Mouse (Mus musculus): Measurements from ENCODE around the gene Zfp1. TPM values are rescaled to one million over a fixed set of nuclear protein-coding genes. Genes with fewer than 3 reads are reported as not detected.

The Zfp1 gene
- total RNA-seq, 1 experiment: 18.7 TPM

- H3K27ac ChIP-seq (ENCODE audit: insufficient read depth, low read depth, low read length, poor library complexity, severe bottlenecking): no peak overlapping the region
- H3K9ac ChIP-seq (ENCODE audit: insufficient read depth, low read depth, low read length, poor library complexity, severe bottlenecking): no peak overlapping the region
- TF ChIP-seq HCFC1 (IDR thresholded peaks at IDR 0.05; ENCODE audit: borderline replicate concordance, insufficient read depth, low read length) (no peak), ZNF384 (IDR thresholded peaks at IDR 0.05; ENCODE audit: low read depth, low read length) (no peak), CHD2 (IDR thresholded peaks at IDR 0.05; ENCODE audit: low read depth, low read length) (no peak), MAFK (IDR thresholded peaks at IDR 0.05; ENCODE audit: insufficient read depth, low read depth, low read length) (no peak), ZC3H11A (IDR thresholded peaks at IDR 0.05; ENCODE audit: borderline replicate concordance, low read depth, low read length) (no peak)
- no peaks in the 10 kb centered on the region for H3K9me3 ChIP-seq (ENCODE audit: control insufficient read depth, insufficient read depth, low read depth, low read length)
- peaks cover 1 to 12% of the 10 kb centered on the region in 2 experiments; a peak in 1 of 4 replicates for H3K4me1 ChIP-seq (ENCODE audit: control insufficient read depth in 2 of 2, insufficient read depth in 2 of 2, low read length in 2 of 2, poor library complexity in 1 of 2)
- DNase-seq (ENCODE audit: low read depth, low spot score): no peak
- peaks cover 55% of the 10 kb centered on the region for H3K36me3 ChIP-seq (ENCODE audit: control insufficient read depth, insufficient read depth, low read length, poor library complexity, severe bottlenecking)
- no peak overlapping the region for H3K4me3 ChIP-seq (ENCODE audit: insufficient read depth in 1 of 2, low read depth in 1 of 2, low read length in 2 of 2, poor library complexity in 1 of 2, severe bottlenecking in 1 of 2)
- in situ Hi-C loops (cut with MboI; ENCODE audit: low sequenced_read_pairs in 2 of 2, unreplicated experiment in 2 of 2): no loop called here
These were observed 68.9 kb downstream of the Zfp1 start for GRCm38 (mm10) chr8:111712135-111712534.

GRCm38 (mm10) chr8:111712588-111712987, 69.4 kb downstream of the Zfp1 start:
- Histone ChIP-seq H3K4me3 (ENCODE audit: insufficient read depth in 1 of 2, low read depth in 1 of 2, low read length in 2 of 2, poor library complexity in 1 of 2, severe bottlenecking in 1 of 2) (no peak overlapping the region), H3K27ac (ENCODE audit: insufficient read depth, low read depth, low read length, poor library complexity, severe bottlenecking) (no peak overlapping the region), H3K9ac (ENCODE audit: insufficient read depth, low read depth, low read length, poor library complexity, severe bottlenecking) (no peak overlapping the region), H3K4me1 (ENCODE audit: control insufficient read depth in 2 of 2, insufficient read depth in 2 of 2, low read length in 2 of 2, poor library complexity in 1 of 2) (peaks cover 3 to 14% of the 10 kb centered on the region in 2 experiments; a peak in 2 of 4 replicates), H3K36me3 (ENCODE audit: control insufficient read depth, insufficient read depth, low read length, poor library complexity, severe bottlenecking) (peaks cover 55% of the 10 kb centered on the region), H3K9me3 (ENCODE audit: control insufficient read depth, insufficient read depth, low read depth, low read length) (no peaks in the 10 kb centered on the region)
- peak; percentile 61; the same call in 1 of the 2 replicates for TF ChIP-seq ZC3H11A (IDR thresholded peaks at IDR 0.05; ENCODE audit: borderline replicate concordance, low read depth, low read length)
- no peak for TF ChIP-seq ZNF384 (IDR thresholded peaks at IDR 0.05; ENCODE audit: low read depth, low read length)
- no peak for DNase-seq (ENCODE audit: low read depth, low spot score)
- in situ Hi-C loops (cut with MboI; ENCODE audit: low sequenced_read_pairs in 2 of 2, unreplicated experiment in 2 of 2): no loop called here

- H3K4me1 ChIP-seq (ENCODE audit: control insufficient read depth in 2 of 2, insufficient read depth in 2 of 2, low read length in 2 of 2, poor library complexity in 1 of 2): peaks cover 6 to 17% of the 10 kb centered on the region in 2 experiments; a peak in 2 of 4 replicates
- no peak overlapping the region for H3K9ac ChIP-seq (ENCODE audit: insufficient read depth, low read depth, low read length, poor library complexity, severe bottlenecking)
- H3K4me3 ChIP-seq (ENCODE audit: insufficient read depth in 1 of 2, low read depth in 1 of 2, low read length in 2 of 2, poor library complexity in 1 of 2, severe bottlenecking in 1 of 2): no peak overlapping the region
- no peak overlapping the region for H3K27ac ChIP-seq (ENCODE audit: insufficient read depth, low read depth, low read length, poor library complexity, severe bottlenecking)
- TF ChIP-seq MAFK (IDR thresholded peaks at IDR 0.05; ENCODE audit: insufficient read depth, low read depth, low read length): no peak
- TF ChIP-seq ZNF384 (IDR thresholded peaks at IDR 0.05; ENCODE audit: low read depth, low read length): no peak
- no peak for TF ChIP-seq HCFC1 (IDR thresholded peaks at IDR 0.05; ENCODE audit: borderline replicate concordance, insufficient read depth, low read length)
- no peak for TF ChIP-seq CHD2 (IDR thresholded peaks at IDR 0.05; ENCODE audit: low read depth, low read length)
- no peak for TF ChIP-seq ZC3H11A (IDR thresholded peaks at IDR 0.05; ENCODE audit: borderline replicate concordance, low read depth, low read length)
- in situ Hi-C loops (cut with MboI; ENCODE audit: low sequenced_read_pairs in 2 of 2, unreplicated experiment in 2 of 2): no loop called here
- peaks cover 57% of the 10 kb centered on the region for H3K36me3 ChIP-seq (ENCODE audit: control insufficient read depth, insufficient read depth, low read length, poor library complexity, severe bottlenecking)
- no peaks in the 10 kb centered on the region for H3K9me3 ChIP-seq (ENCODE audit: control insufficient read depth, insufficient read depth, low read depth, low read length)
- no peak for DNase-seq (ENCODE audit: low read depth, low spot score)
These were observed 70.1 kb downstream of the Zfp1 start for GRCm38 (mm10) chr8:111713291-111713690.

- H3K4me1 ChIP-seq (ENCODE audit: control insufficient read depth in 2 of 2, insufficient read depth in 2 of 2, low read length in 2 of 2, poor library complexity in 1 of 2): peaks cover 6 to 14% of the 10 kb centered on the region in 2 experiments; a peak in 2 of 4 replicates
- in situ Hi-C loops (cut with MboI; ENCODE audit: low sequenced_read_pairs in 2 of 2, unreplicated experiment in 2 of 2): no loop called here
- H3K27ac ChIP-seq (ENCODE audit: insufficient read depth, low read depth, low read length, poor library complexity, severe bottlenecking): no peak overlapping the region
- no peak for TF ChIP-seq MAFK (IDR thresholded peaks at IDR 0.05; ENCODE audit: insufficient read depth, low read depth, low read length)
- no peak for TF ChIP-seq ZC3H11A (IDR thresholded peaks at IDR 0.05; ENCODE audit: borderline replicate concordance, low read depth, low read length)
- no peak for TF ChIP-seq CHD2 (IDR thresholded peaks at IDR 0.05; ENCODE audit: low read depth, low read length)
- TF ChIP-seq HCFC1 (IDR thresholded peaks at IDR 0.05; ENCODE audit: borderline replicate concordance, insufficient read depth, low read length): no peak
- TF ChIP-seq ZNF384 (IDR thresholded peaks at IDR 0.05; ENCODE audit: low read depth, low read length): no peak
- no peaks in the 10 kb centered on the region for H3K9me3 ChIP-seq (ENCODE audit: control insufficient read depth, insufficient read depth, low read depth, low read length)
- H3K4me3 ChIP-seq (ENCODE audit: insufficient read depth in 1 of 2, low read depth in 1 of 2, low read length in 2 of 2, poor library complexity in 1 of 2, severe bottlenecking in 1 of 2): no peak overlapping the region
- DNase-seq (ENCODE audit: low read depth, low spot score): no peak
- no peak overlapping the region for H3K9ac ChIP-seq (ENCODE audit: insufficient read depth, low read depth, low read length, poor library complexity, severe bottlenecking)
- peaks cover 57% of the 10 kb centered on the region for H3K36me3 ChIP-seq (ENCODE audit: control insufficient read depth, insufficient read depth, low read length, poor library complexity, severe bottlenecking)
These were observed 70.6 kb downstream of the Zfp1 start for GRCm38 (mm10) chr8:111713817-111714216.

GRCm38 (mm10) chr8:111714295-111714694, 71.1 kb downstream of the Zfp1 start:
- in situ Hi-C loops (cut with MboI; ENCODE audit: low sequenced_read_pairs in 2 of 2, unreplicated experiment in 2 of 2): no loop called here
- H3K9ac ChIP-seq (ENCODE audit: insufficient read depth, low read depth, low read length, poor library complexity, severe bottlenecking): no peak overlapping the region
- no peak for TF ChIP-seq MAFK (IDR thresholded peaks at IDR 0.05; ENCODE audit: insufficient read depth, low read depth, low read length)
- no peak for TF ChIP-seq ZNF384 (IDR thresholded peaks at IDR 0.05; ENCODE audit: low read depth, low read length)
- no peak for TF ChIP-seq ZC3H11A (IDR thresholded peaks at IDR 0.05; ENCODE audit: borderline replicate concordance, low read depth, low read length)
- no peak for TF ChIP-seq CHD2 (IDR thresholded peaks at IDR 0.05; ENCODE audit: low read depth, low read length)
- no peak for TF ChIP-seq HCFC1 (IDR thresholded peaks at IDR 0.05; ENCODE audit: borderline replicate concordance, insufficient read depth, low read length)
- no peaks in the 10 kb centered on the region for H3K9me3 ChIP-seq (ENCODE audit: control insufficient read depth, insufficient read depth, low read depth, low read length)
- H3K4me3 ChIP-seq (ENCODE audit: insufficient read depth in 1 of 2, low read depth in 1 of 2, low read length in 2 of 2, poor library complexity in 1 of 2, severe bottlenecking in 1 of 2): no peak overlapping the region
- DNase-seq (ENCODE audit: low read depth, low spot score): no peak
- peaks cover 60% of the 10 kb centered on the region for H3K36me3 ChIP-seq (ENCODE audit: control insufficient read depth, insufficient read depth, low read length, poor library complexity, severe bottlenecking)
- H3K4me1 ChIP-seq (ENCODE audit: control insufficient read depth in 2 of 2, insufficient read depth in 2 of 2, low read length in 2 of 2, poor library complexity in 1 of 2): peaks cover 6 to 13% of the 10 kb centered on the region in 2 experiments; a peak in 2 of 4 replicates
- H3K27ac ChIP-seq (ENCODE audit: insufficient read depth, low read depth, low read length, poor library complexity, severe bottlenecking): no peak overlapping the region
